Mouse (Mus musculus) spleen, adult 2 months (tissue): Measurements from ENCODE around the gene Nmb.

Source experiments
- CTCF ChIP-seq: fragments of 200-500 bp; IDR thresholded peaks from 2 replicates; pipeline ENCODE4 v1.5.1; 2011; ENCODE audit warnings: mild to moderate bottlenecking, inconsistent platforms; ENCODE audit not compliant: insufficient read depth, insufficient read length, insufficient replicate concordance; ENCODE audit errors: extremely low read depth
- POLR2A ChIP-seq: fragments of 200-500 bp; IDR thresholded peaks from 2 replicates; pipeline ENCODE4 v1.6.1; 2011; ENCODE audit warnings: low read depth, low read length, inconsistent platforms

- TF ChIP-seq CTCF = no peak
- TF ChIP-seq POLR2A = no peak
Measured at GRCm38 (mm10) chr7:80885666-80886065, 19.2 kb downstream of the Nmb start.
